ENCODE assay signal across 11 mouse cellular contexts in genomic region chr2:73019371-73020146, GRCm38 (mm10). TPM values are rescaled to one million over a fixed set of nuclear protein-coding genes. Genes with fewer than 3 reads are reported as not detected.
DNase-seq lines count a peak whose midpoint lies in the region; ATAC-seq lines count a peak whose summit lies in the region.
"Had no signal": no experiment of that assay in that cellular context is flagged by ENCODE, and none has a peak within 500 bp of the region (broad histone marks: within the 10 kb centered on the region; RNA-seq: fewer than 3 reads in every experiment).

No protein-coding gene starts in this region.

- peak; percentile 50 for DNase-seq in kidney, adult 18-20 months
- peak; percentile 52 for DNase-seq in cerebellum, adult 8-10 months
- peak; percentile 55 to 79 for DNase-seq in layer of hippocampus, postnatal 25 days (ENCODE audit: extremely low spot score in 1 of 2, low spot score in 1 of 2)
- DNase-seq in ovary, postnatal 36 days (ENCODE audit: low spot score): peak; percentile 69
- DNase-seq in B cell, adult 2 months: no peak

- no peaks in the 10 kb centered on the region for H3K9me3 ChIP-seq in kidney, embryonic 15.5 days (replicated peaks)
- H3K9me3 ChIP-seq in heart, embryonic 11.5 days (replicated peaks; ENCODE audit: control insufficient read depth, low read length): no peaks in the 10 kb centered on the region
- H3K9me3 ChIP-seq: lung, embryonic 15.5 days; stomach, embryonic 15.5 days had no signal

- no peaks in the 10 kb centered on the region for H3K27me3 ChIP-seq in kidney, embryonic 15.5 days
- H3K27me3 ChIP-seq in heart, embryonic 11.5 days (ENCODE audit: control insufficient read depth, insufficient read depth, low read length): no peaks in the 10 kb centered on the region
- H3K27me3 ChIP-seq: lung, embryonic 15.5 days; stomach, embryonic 15.5 days had no signal

- H3K9ac ChIP-seq in kidney, embryonic 15.5 days: no peak overlapping the region
- H3K9ac ChIP-seq in heart, embryonic 11.5 days (ENCODE audit: low read depth, low read length): no peak overlapping the region
- H3K9ac ChIP-seq: lung, embryonic 15.5 days; stomach, embryonic 15.5 days had no signal

- 74% methylated on average over 9 of the region's 9 CpGs for WGBS in kidney, embryonic 15.5 days
- 54% methylated on average over 9 of the region's 9 CpGs for WGBS in heart, embryonic 11.5 days (ENCODE audit: insufficient replicate concordance)

- no peak for ATAC-seq in kidney, embryonic 15.5 days (replicated peaks; ENCODE audit: low FRiP score)
- ATAC-seq in heart, embryonic 11.5 days (replicated peaks; ENCODE audit: insufficient number of reproducible peaks, low FRiP score, low TSS enrichment): 0 out of 2 replicates have a peak, but pooled peaks have one; percentile 22
- ATAC-seq in erythroblast, adult 5-6 weeks (replicated peaks; ENCODE audit: low FRiP score, poor library complexity, severe bottlenecking): no peak

- no peaks in the 10 kb centered on the region for H3K36me3 ChIP-seq in kidney, embryonic 15.5 days
- H3K36me3 ChIP-seq in heart, embryonic 11.5 days (ENCODE audit: control insufficient read depth, insufficient read depth, low read length): no peaks in the 10 kb centered on the region
- H3K36me3 ChIP-seq: lung, embryonic 15.5 days; stomach, embryonic 15.5 days had no signal

- no peak overlapping the region for H3K4me3 ChIP-seq in kidney, embryonic 15.5 days (replicated peaks)
- H3K4me3 ChIP-seq in heart, embryonic 11.5 days (ENCODE audit: low read depth, low read length): no peak overlapping the region
- H3K4me3 ChIP-seq: erythroblast, embryonic 14.5 days; lung, embryonic 15.5 days; stomach, embryonic 15.5 days had no signal

- no peaks in the 10 kb centered on the region for H3K4me1 ChIP-seq in kidney, embryonic 15.5 days
- H3K4me1 ChIP-seq in heart, embryonic 11.5 days (ENCODE audit: control insufficient read depth, insufficient read depth, low read length): 0 out of 2 replicates have a peak, but pooled peaks cover 4% of the 10 kb centered on the region
- H3K4me1 ChIP-seq: lung, embryonic 15.5 days; stomach, embryonic 15.5 days had no signal

- H3K27ac ChIP-seq in kidney, embryonic 15.5 days: no peak overlapping the region
- 0 out of 2 replicates have a peak overlapping the region, but pooled peaks have one; percentile 1 for H3K27ac ChIP-seq in heart, embryonic 11.5 days (ENCODE audit: low read depth, low read length)
- H3K27ac ChIP-seq: lung, embryonic 15.5 days; stomach, embryonic 15.5 days had no signal

- H3K4me2 ChIP-seq in kidney, embryonic 15.5 days: no peak overlapping the region
- H3K4me2 ChIP-seq in heart, embryonic 11.5 days: no peak overlapping the region
- H3K4me2 ChIP-seq: lung, embryonic 15.5 days; stomach, embryonic 15.5 days had no signal

RNA-seq across cellular contexts. Expression of gene Gm11084, which starts 33.0 kb away (rescaled TPM):
- polyA plus RNA-seq in kidney, embryonic 15.5 days (2015; fragmentation: Nextera tagmentation; extraction: Ambion mirVana): not detected in 2 replicates
- not detected in 2 replicates for polyA plus RNA-seq in heart, embryonic 11.5 days (2014; fragmentation: Nextera tagmentation; extraction: Ambion mirVana)
- total RNA-seq in layer of hippocampus, postnatal 25 days (2021): not detected
- not detected in 2 replicates for total RNA-seq in erythroblast, adult 5-6 weeks (2015; ENCODE audit: low replicate concordance)
- total RNA-seq in erythroblast, adult 5-6 weeks (2017; ENCODE audit: low replicate concordance): not detected in 2 replicates
- polyA plus RNA-seq: erythroblast, embryonic 14.5 days; lung, embryonic 15.5 days; stomach, embryonic 15.5 days had no signal

RNA-seq across cellular contexts. Expression of gene Sp3, which starts 39.3 kb away (rescaled TPM):
- 54.6 and 54.7 TPM in 2 replicates for polyA plus RNA-seq in kidney, embryonic 15.5 days (2015; fragmentation: Nextera tagmentation; extraction: Ambion mirVana)
- 37.0 and 40.2 TPM in 2 replicates for polyA plus RNA-seq in heart, embryonic 11.5 days (2014; fragmentation: Nextera tagmentation; extraction: Ambion mirVana)
- 10 to 100 TPM; 59.5 to 62.5 TPM for total RNA-seq in layer of hippocampus, postnatal 25 days (2021)
- 55.8 and 86.7 TPM in 2 replicates for total RNA-seq in erythroblast, adult 5-6 weeks (2015; ENCODE audit: low replicate concordance)
- 115 and 140 TPM in 2 replicates for total RNA-seq in erythroblast, adult 5-6 weeks (2017; ENCODE audit: low replicate concordance)

Comparison
In these comparisons a context has a peak if more than half of its experiments do, and no peak if none do; other contexts are left out.
1. DNase-seq: peak in kidney, adult 18-20 months (single experiment), cerebellum, adult 8-10 months (single experiment), layer of hippocampus, postnatal 25 days (2 of 2) and ovary, postnatal 36 days (single experiment); none in B cell, adult 2 months (0 of 2).